ENCODE assay signal across 9 mouse cellular contexts in genomic region chr8:92850239-92850638, GRCm38 (mm10). TPM values are rescaled to one million over a fixed set of nuclear protein-coding genes. Genes with fewer than 3 reads are reported as not detected.
DNase-seq lines count a peak whose midpoint lies in the region; ATAC-seq and TF ChIP-seq lines count a peak whose summit lies in the region.
"Had no signal": no experiment of that assay in that cellular context is flagged by ENCODE, and none has a peak within 500 bp of the region (broad histone marks: within the 10 kb centered on the region; RNA-seq: fewer than 3 reads in every experiment).

No protein-coding gene starts in this region.

- 56% methylated on average over 4 of the region's 4 CpGs for WGBS in hindbrain, embryonic 15.5 days
- WGBS in midbrain, postnatal 0 days, result 62% methylated on average over 4 of the region's 4 CpGs

- H3K9ac ChIP-seq in hindbrain, embryonic 15.5 days, result no peak overlapping the region
- no peak overlapping the region for H3K9ac ChIP-seq in midbrain, postnatal 0 days (replicated peaks; ENCODE audit: low read length, poor library complexity, severe bottlenecking)
- H3K9ac ChIP-seq: liver, embryonic 13.5 days had no signal

- H3K27me3 ChIP-seq in hindbrain, embryonic 15.5 days, result no peaks in the 10 kb centered on the region
- 0 out of 2 replicates have a peak, but pooled peaks cover 6% of the 10 kb centered on the region for H3K27me3 ChIP-seq in midbrain, postnatal 0 days (ENCODE audit: insufficient read depth, low read length)

- ATAC-seq in hindbrain, embryonic 15.5 days (ENCODE audit: low FRiP score, low read depth), result peak; percentile 89
- peak; percentile 83 for ATAC-seq in midbrain, postnatal 0 days (ENCODE audit: low FRiP score)

- peak overlapping the region; percentile 42 for H3K27ac ChIP-seq in hindbrain, embryonic 15.5 days (replicated peaks)
- no peak overlapping the region for H3K27ac ChIP-seq in midbrain, postnatal 0 days (ENCODE audit: low read depth, low read length)
- H3K27ac ChIP-seq: liver, embryonic 13.5 days had no signal

- TF ChIP-seq CTCF in midbrain, postnatal 0 days (IDR thresholded peaks at IDR 0.05), result no peak

- no peaks in the 10 kb centered on the region for H3K36me3 ChIP-seq in hindbrain, embryonic 15.5 days
- H3K36me3 ChIP-seq in midbrain, postnatal 0 days (ENCODE audit: insufficient read depth, low read length), result no peaks in the 10 kb centered on the region
- H3K36me3 ChIP-seq: liver, embryonic 13.5 days had no signal

- H3K4me3 ChIP-seq in hindbrain, embryonic 15.5 days, result no peak overlapping the region
- H3K4me3 ChIP-seq in midbrain, postnatal 0 days (ENCODE audit: low read depth, low read length), result no peak overlapping the region
- H3K4me3 ChIP-seq: liver, embryonic 13.5 days had no signal

- no peaks in the 10 kb centered on the region for H3K9me3 ChIP-seq in hindbrain, embryonic 15.5 days
- H3K9me3 ChIP-seq in midbrain, postnatal 0 days (ENCODE audit: low read length), result no peaks in the 10 kb centered on the region
- H3K9me3 ChIP-seq: liver, embryonic 13.5 days had no signal

- H3K4me2 ChIP-seq in hindbrain, embryonic 15.5 days, result no peak overlapping the region
- H3K4me2 ChIP-seq in midbrain, postnatal 0 days (ENCODE audit: low read depth, low read length, poor library complexity, severe bottlenecking), result no peak overlapping the region
- H3K4me2 ChIP-seq: liver, embryonic 13.5 days had no signal

- peaks cover 35% of the 10 kb centered on the region for H3K4me1 ChIP-seq in hindbrain, embryonic 15.5 days (replicated peaks)
- 0 out of 2 replicates have a peak, but pooled peaks cover 2% of the 10 kb centered on the region for H3K4me1 ChIP-seq in midbrain, postnatal 0 days (ENCODE audit: insufficient read depth, low read length)

- DNase-seq in adipocyte (ENCODE audit: low spot score), result peak; percentile 97
- peak; percentile 30 for DNase-seq in cerebellum, adult 11 months
- DNase-seq in frontal cortex, postnatal 14 days (ENCODE audit: low spot score in 2 of 2), result peak; percentile 56 to 77
- DNase-seq in layer of hippocampus, postnatal 36 days, result peak; percentile 81 to 88
- DNase-seq in midbrain, postnatal 0 days (ENCODE audit: low spot score), result peak; percentile 88
- peak; percentile 86 for DNase-seq in urinary bladder, postnatal 14 days (ENCODE audit: low spot score)
- no peak for DNase-seq in spleen, postnatal 4 days (ENCODE audit: low spot score in 2 of 2)
- DNase-seq: liver, embryonic 13.5 days had no signal

RNA-seq across cellular contexts. Expression of gene Lpcat2, which starts 4.9 kb away (rescaled TPM):
- polyA plus RNA-seq in hindbrain, embryonic 15.5 days (2015; fragmentation: Nextera tagmentation; extraction: Ambion mirVana), result 9.9 and 11.4 TPM in 2 replicates
- 1 to 10 TPM; 8.8 to 9.5 TPM for total RNA-seq in layer of hippocampus, postnatal 36 days (2021)
- 5.0 and 6.2 TPM in 2 replicates for total RNA-seq in midbrain, postnatal 0 days (2014; rRNA removed)
- polyA plus RNA-seq in midbrain, postnatal 0 days (2015; fragmentation: Nextera tagmentation; extraction: Ambion mirVana), result 8.9 and 11.2 TPM in 2 replicates

RNA-seq across cellular contexts. Expression of gene Mmp2, which starts 23.1 kb away (rescaled TPM):
- polyA plus RNA-seq in hindbrain, embryonic 15.5 days (2015; fragmentation: Nextera tagmentation; extraction: Ambion mirVana), result 23.7 and 26.2 TPM in 2 replicates
- 1 to 10 TPM; 4.1 to 5.5 TPM for total RNA-seq in layer of hippocampus, postnatal 36 days (2021)
- total RNA-seq in midbrain, postnatal 0 days (2014; rRNA removed), result 16.1 and 19.2 TPM in 2 replicates
- 14.8 and 16.5 TPM in 2 replicates for polyA plus RNA-seq in midbrain, postnatal 0 days (2015; fragmentation: Nextera tagmentation; extraction: Ambion mirVana)

RNA-seq across cellular contexts. Expression of gene Capns2, which starts 51.0 kb away (rescaled TPM):
- 0.30 and 0.43 TPM in 2 replicates for polyA plus RNA-seq in hindbrain, embryonic 15.5 days (2015; fragmentation: Nextera tagmentation; extraction: Ambion mirVana)
- 1 to 10 TPM; 1.2 to 2.3 TPM for total RNA-seq in layer of hippocampus, postnatal 36 days (2021)
- total RNA-seq in midbrain, postnatal 0 days (2014; rRNA removed), result 1.7 and 3.9 TPM in 2 replicates
- 0.26 and 0.45 TPM in 2 replicates for polyA plus RNA-seq in midbrain, postnatal 0 days (2015; fragmentation: Nextera tagmentation; extraction: Ambion mirVana)
- polyA plus RNA-seq: liver, embryonic 13.5 days had no signal

Comparison
In these comparisons a context has a peak if more than half of its experiments do, and no peak if none do; other contexts are left out.
1. DNase-seq: peak in adipocyte (single experiment), cerebellum, adult 11 months (single experiment), frontal cortex, postnatal 14 days (2 of 2), layer of hippocampus, postnatal 36 days (2 of 2), midbrain, postnatal 0 days (single experiment) and urinary bladder, postnatal 14 days (single experiment); none in spleen, postnatal 4 days (0 of 2).